Mouse (Mus musculus): Measurements from ENCODE around the gene Ap1ar.

- no peak for TF ChIP-seq EP300 (IDR thresholded peaks at IDR 0.05; ENCODE audit: low read depth)
- TF ChIP-seq CTCF (IDR thresholded peaks at IDR 0.05; ENCODE audit: low read depth), result peak; percentile 70
Observed at GRCm38 (mm10) chr3:127780021-127780644, 57.2 kb downstream of the Ap1ar start, which contains the start of gene Alpk1.

Measured in liver, embryonic 14.5 days (tissue).